Mouse (Mus musculus) testis, adult 2 months (tissue): ENCODE measurements around the gene Car12.

Experiments used
- CTCF ChIP-seq: fragments of 200-500 bp; IDR thresholded peaks from 2 replicates; pipeline ENCODE4 v1.5.1; 2012; ENCODE audit warnings: low read depth, mild to moderate bottlenecking, inconsistent platforms, low read length, moderate library complexity; ENCODE audit not compliant: control insufficient read depth, insufficient read depth, insufficient replicate concordance
- POLR2A ChIP-seq: fragments of 200-500 bp; IDR thresholded peaks from 2 replicates; pipeline ENCODE4 v1.6.1; 2012; ENCODE audit warnings: low read depth, mild to moderate bottlenecking, inconsistent platforms, low read length, moderate library complexity; ENCODE audit not compliant: control insufficient read depth

- no peak for TF ChIP-seq CTCF
- no peak for TF ChIP-seq POLR2A
These were observed 99.9 kb downstream of the Car12 start for GRCm38 (mm10) chr9:66813392-66813791.
